Mouse (Mus musculus): Measurements from ENCODE around the gene Susd2.

DNA sequence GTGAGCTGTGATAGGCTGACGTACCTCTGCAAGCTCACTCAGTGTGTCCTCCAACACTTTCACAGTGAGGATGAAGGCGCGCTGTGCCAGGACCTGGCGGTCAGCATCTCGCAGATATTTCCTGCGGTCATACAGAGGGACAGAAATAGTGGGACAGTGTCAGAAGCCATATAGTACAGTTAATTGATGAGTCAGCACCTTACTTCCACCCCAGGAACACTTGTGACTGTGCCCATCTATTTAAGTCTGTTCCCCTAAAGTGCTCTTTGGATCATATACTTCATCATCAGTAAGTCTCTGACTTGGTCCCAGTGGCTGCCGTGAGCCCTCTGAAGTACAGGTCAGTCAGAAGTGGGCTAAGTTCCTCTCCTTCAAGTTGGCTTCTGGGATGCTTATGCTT lies 14.0 kb upstream of the Susd2 start:
- no peak for TF ChIP-seq POLR2A (IDR thresholded peaks at IDR 0.05; ENCODE audit: borderline replicate concordance, low read depth, low read length)
- no peak for TF ChIP-seq CTCF (IDR thresholded peaks at IDR 0.05; ENCODE audit: low read depth, low read length)
